Mouse (Mus musculus) adrenal gland, adult 18-20 months (tissue): ENCODE measurements at regions not wholly inside any gene's neighbourhood (a gene's known extent, or its start where the extent isn't known, plus 50 kb on each side); places are given as distances from the start of the nearest gene placed in this dataset.

ENCODE experiments used
- DNase-seq, 2 experiments: peaks; one replicate each; pipeline ENCODE4 v3.0.0; 2021 to 2022; ENCODE audit warnings: low spot score in 2 of 2

DNA sequence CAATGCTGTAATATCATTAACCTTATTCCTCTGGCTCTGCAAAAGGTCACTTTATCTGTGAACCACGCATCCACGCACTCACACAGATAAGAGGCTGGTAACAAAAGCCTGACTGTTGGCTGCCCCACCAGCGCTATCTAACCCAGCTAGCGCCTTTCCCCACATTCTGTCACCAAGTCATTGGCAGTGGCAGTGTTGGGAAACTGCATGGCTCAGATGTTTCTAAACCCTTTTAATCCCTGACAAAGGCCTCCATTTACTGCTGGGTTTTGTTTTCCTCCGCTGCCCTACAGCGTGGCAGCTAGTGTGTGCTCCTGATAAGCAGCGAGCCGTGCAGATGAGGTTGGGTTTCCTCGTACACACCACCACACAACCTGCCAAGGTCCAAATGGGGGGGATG is 55.7 kb downstream of the Id4 start:
- DNase-seq: no peak

- no peak for DNase-seq
These were observed 56.4 kb downstream of the Id4 start for GRCm38 (mm10) chr13:48317457-48317856.

GRCm38 (mm10) chr13:48319001-48319400 is 58.0 kb downstream of the Id4 start:
- no peak for DNase-seq

- no peak for DNase-seq
These were observed 63.3 kb downstream of the Id4 start for GRCm38 (mm10) chr13:48324290-48324718.

DNA sequence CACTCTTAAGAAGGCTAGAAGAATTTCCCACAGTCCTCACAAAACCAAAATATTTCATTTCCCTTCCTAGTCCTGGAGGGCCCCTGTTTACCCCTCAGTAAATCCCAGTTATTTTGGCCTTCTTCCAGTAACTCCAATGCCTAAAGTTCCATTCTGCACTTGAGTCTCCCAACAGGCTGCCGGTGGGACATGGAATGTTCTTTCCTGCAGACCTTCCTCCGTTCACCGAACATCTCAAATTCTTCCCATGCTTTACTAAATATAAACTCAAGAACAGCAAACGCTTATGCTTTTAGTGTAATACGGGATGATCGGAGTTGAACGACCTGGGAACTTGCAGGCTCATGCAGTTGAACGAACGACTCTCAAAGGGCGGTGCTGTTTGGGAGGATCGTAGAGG is 69.6 kb downstream of the Id4 start:
- DNase-seq: no peak

DNA sequence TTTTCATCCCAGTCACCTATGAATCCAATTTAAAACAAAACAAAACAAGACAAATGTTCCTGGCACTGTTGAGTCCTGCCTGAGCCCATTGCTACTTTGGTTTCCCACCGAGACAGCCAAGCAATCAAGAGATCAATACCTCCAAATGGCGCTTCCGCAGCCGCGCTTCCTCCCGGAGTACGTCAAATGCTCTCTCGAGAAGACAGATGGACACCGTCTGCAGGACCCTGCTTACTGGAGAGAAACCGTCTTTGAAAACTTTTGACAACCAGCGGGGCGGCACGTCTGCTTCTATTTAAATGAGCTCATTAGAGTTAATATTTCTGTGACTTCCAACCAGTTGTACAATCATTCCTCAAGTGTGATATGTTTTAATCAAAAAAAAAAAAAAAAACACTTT is 75.1 kb downstream of the Id4 start:
- no peak for DNase-seq

DNA sequence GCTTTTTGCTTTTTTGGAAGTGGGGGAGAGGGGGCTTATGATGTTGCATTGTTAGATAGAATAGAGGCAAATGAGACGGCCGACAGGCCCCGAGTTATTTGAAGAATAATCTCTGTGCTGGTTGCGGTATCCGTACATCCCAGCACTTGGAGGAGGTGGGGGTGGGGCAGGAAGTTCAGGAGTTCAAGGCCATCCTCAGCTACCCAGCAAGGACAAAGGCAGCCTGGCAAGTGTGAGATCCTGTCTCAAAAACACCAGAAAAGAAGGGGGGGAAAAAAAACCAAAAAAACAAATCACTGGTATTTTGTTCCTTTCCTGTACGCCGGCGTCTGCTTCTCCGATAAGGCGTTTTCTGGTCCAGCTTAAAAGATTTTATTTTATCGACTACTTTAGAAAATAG is 75.6 kb downstream of the Id4 start:
- no peak for DNase-seq

GRCm38 (mm10) chr13:48338561-48338960 is 77.5 kb downstream of the Id4 start:
- no peak for DNase-seq

DNA sequence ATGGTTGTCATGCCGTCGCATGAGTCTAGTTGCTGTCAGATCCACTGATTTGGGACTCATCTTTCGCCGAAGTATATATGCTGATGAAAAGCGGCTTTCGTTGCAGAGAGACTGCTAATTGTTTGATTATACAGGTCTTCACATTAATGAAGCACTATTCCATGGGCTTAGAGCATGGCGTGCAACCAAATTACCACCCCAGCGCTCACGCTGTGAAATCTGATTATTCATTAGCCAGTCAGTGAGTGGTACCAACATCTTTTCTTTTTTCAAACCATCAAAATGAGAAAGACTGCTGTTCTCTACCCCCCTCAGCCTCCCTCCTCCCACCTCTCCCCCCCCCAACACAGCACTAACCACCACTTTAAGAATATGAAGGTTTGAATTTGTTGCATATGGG is 89.1 kb downstream of the Id4 start:
- no peak for DNase-seq

GRCm38 (mm10) chr13:48350955-48351354 is 89.9 kb downstream of the Id4 start:
- no peak for DNase-seq

GRCm38 (mm10) chr13:48357118-48357517 is 96.1 kb downstream of the Id4 start:
- DNase-seq: no peak

DNA sequence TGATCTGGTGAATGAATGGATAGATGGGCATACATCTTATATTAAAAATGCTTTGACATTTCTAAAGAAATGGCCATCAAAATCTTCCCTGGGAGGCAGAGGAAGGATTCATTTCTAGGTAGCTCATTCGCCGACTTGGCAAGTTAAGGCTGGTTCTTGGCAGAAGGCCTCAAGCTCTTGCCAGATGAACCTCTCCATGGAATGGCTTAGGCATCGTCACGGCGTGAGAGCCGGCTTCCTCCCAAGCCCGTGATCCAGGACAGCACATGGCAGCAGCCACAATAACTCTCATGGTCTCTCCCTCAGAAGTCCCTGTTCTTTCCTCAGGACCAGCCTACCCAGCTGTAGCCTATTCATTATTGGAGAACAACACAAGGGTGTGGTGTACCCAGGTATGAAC is 96.6 kb downstream of the Id4 start:
- DNase-seq: no peak

DNA sequence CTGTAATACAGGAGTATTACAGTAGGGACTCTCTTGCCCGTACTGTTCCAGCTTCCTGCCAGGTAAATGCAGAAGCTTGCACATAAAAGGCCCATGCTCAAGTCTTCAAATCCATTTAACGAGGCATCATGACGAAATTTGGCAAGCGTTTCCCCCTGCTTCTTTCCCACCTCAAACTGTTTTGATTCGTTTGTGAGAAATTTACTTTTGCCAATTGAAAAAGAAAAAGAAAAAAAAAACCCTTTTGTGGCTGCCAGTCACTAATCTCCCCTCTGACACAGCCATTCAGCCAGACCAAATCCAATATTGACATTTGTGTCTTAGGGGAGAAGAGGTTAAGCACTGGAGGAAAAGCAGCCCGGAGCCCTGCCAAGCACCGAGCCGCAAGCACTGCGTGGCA is 110.0 kb downstream of the Id4 start:
- no peak for DNase-seq

- no peak for DNase-seq
These were observed 115.4 kb downstream of the Id4 start for GRCm38 (mm10) chr13:48376405-48376804.

- DNase-seq: no peak
These were observed 122.8 kb downstream of the Id4 start for GRCm38 (mm10) chr13:48383580-48384445.

GRCm38 (mm10) chr13:48384901-48385300 is 123.9 kb downstream of the Id4 start:
- no peak for DNase-seq

- DNase-seq: no peak
These were observed 122.1 kb downstream of the Zfp169 start for GRCm38 (mm10) chr13:48391126-48391525.

- DNase-seq: no peak
These were observed 115.5 kb downstream of the Zfp169 start for GRCm38 (mm10) chr13:48397761-48398160.

- peak in 1 of 2 experiments; percentile 2 for DNase-seq
These were observed 114.6 kb downstream of the Zfp169 start for GRCm38 (mm10) chr13:48398617-48399016.

- no peak for DNase-seq
These were observed 110.9 kb downstream of the Zfp169 start for GRCm38 (mm10) chr13:48402316-48402715.

DNA sequence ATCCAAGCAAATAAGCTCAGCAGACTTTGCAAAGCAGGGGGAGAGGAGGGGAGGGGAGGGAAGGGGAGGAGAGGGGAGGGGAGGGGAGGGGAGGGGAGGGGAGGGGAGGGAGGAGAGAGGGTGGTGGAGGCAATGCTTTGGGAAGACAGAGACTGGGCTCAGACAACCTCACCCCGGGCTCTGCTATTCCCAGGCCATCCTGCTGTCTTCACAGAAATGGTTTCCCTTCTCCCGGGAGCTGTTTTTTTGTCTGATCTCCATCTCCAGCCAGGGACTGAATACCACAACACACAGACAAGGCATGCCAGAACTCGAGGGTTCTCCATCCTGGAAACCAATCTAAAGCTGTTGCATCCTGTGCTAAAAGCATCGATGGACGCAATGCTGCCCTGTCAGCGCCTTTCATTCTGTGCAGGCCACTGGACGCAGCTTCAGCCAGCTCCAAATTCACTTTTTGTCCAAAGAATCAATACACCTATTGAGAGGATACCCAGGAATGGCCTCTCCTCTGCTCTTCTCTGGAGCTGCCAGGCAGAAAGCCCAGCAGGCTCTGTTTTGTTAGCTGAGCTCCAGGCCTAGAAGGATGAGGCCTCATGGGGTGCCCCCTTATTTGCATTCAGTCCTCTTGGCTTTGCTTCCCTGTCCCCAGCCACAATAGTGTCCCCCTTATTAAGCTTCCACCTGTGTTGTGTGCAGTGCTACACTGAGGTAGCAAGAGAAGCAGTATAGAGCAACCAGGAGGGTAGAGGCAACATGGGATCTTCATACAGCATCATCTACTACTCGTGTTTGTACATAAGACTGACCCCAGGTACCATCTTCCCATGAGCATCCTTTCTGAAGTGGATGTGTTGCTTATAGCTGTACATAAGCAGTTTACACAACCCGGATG is 90.6 kb downstream of the Zfp169 start:
- DNase-seq: no peak

GRCm38 (mm10) chr13:48426816-48427215 is 86.4 kb downstream of the Zfp169 start:
- DNase-seq: no peak
